Mouse (Mus musculus): ENCODE measurements around the gene 1700030K09Rik.

Gene 1700030K09Rik

DNA sequence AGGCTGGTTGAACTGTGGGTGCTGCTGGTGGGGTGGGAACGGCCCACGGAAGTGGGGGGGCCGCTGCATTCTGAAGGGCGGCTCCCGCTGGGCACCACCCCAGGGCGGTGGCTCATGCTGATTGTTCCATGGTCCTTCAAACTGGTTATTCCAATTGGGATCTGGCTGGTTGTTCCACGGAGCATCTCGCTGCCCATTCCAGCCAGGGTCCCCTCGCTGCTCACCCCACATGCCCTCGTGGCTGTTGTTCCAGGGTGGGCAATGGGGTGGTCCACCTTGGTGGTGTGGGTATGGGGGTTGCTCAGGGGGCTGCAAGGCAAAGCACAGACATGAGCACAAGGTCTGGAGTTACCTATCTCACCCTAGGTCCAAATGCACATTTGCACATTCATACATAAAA, 20.5 kb downstream of the 1700030K09Rik start:
- no peak for DNase-seq

GRCm38 (mm10) chr8:72469243-72469642, 25.6 kb downstream of the 1700030K09Rik start:
- DNase-seq: no peak

GRCm38 (mm10) chr8:72469984-72470383, 26.3 kb downstream of the 1700030K09Rik start:
- DNase-seq: no peak

- no peak for DNase-seq
Observed at GRCm38 (mm10) chr8:72470684-72471083, 27.0 kb downstream of the 1700030K09Rik start.

DNA sequence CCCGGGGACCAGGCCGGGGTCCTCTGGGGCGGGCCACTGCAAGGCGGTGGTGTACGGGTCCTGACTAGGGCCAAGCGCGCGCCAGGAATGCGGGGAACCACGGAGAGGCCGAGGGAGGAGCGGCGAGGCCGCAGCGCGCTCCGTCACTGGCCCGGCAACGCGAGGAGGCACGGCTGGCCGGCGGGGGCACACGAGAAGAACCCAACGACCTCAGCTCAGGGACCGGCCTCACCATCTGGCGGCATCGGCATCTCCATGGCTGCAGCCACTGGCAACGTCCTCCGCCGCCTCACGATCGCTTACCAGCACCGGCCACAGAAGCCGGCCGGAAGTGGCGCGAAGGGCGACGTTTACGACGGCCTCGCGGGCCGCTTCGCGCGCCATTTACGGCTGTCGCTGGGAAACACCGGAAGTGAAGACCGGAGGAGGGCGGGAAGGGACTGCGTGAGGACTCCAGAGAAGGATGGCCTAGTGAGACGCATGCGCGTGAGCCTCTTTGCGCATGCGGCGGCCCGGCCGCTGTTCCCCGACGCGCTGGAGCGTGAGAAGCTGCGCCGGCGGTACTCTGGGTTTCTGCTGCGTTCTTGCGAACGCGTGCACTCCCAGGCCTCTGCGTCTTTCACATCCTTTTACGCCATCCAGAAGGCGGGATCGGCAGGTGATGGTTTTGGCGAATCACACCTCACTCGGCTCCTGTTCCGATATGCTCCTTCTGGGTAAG, 31.3 kb downstream of the 1700030K09Rik start, which contains the start of gene Cherp:
Gene Cherp, minus strand, starts transcription at position 401 of the 721 bp plus-strand sequence.
- peak; percentile 96 for DNase-seq

DNA sequence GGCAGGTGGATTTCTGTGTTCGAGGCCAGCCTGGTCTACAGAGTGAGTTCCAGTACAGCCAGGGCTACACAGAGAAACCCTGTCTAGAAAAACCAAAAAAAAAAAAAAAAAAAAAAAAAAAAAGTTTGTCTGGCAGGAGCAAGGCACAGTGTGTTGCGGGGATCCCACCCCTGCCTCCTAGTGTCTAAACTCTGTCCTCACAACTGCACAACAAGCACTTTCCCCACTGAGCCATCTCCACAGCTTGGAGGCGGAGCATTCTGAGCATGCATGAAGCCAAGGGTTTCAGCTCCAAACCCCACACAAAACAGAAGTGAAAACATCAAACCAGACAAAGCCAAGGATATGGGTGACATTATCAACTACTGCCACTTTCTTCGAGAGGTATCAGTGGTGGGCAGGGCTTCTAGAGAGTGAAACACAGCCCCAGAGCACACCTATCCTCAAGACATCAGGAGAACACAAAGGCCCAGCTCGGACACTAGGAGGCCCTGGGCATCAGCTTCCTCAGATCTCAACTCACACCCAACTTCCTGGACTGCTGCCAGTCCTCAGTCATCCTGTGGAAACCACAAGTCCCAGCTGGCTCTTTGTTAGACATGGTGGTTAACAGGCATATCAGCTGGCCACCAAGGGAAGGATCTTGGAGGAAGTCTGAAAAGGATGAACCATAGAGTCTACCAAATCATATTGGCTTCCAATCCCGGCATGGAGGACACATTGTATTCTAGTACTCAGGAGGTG, 41.9 kb downstream of the 1700030K09Rik start:
- DNase-seq: peak; percentile 32

GRCm38 (mm10) chr8:72487014-72487413, 43.3 kb downstream of the 1700030K09Rik start:
- no peak for DNase-seq

GRCm38 (mm10) chr8:72491017-72491416, 47.3 kb downstream of the 1700030K09Rik start:
- DNase-seq: no peak

DNA sequence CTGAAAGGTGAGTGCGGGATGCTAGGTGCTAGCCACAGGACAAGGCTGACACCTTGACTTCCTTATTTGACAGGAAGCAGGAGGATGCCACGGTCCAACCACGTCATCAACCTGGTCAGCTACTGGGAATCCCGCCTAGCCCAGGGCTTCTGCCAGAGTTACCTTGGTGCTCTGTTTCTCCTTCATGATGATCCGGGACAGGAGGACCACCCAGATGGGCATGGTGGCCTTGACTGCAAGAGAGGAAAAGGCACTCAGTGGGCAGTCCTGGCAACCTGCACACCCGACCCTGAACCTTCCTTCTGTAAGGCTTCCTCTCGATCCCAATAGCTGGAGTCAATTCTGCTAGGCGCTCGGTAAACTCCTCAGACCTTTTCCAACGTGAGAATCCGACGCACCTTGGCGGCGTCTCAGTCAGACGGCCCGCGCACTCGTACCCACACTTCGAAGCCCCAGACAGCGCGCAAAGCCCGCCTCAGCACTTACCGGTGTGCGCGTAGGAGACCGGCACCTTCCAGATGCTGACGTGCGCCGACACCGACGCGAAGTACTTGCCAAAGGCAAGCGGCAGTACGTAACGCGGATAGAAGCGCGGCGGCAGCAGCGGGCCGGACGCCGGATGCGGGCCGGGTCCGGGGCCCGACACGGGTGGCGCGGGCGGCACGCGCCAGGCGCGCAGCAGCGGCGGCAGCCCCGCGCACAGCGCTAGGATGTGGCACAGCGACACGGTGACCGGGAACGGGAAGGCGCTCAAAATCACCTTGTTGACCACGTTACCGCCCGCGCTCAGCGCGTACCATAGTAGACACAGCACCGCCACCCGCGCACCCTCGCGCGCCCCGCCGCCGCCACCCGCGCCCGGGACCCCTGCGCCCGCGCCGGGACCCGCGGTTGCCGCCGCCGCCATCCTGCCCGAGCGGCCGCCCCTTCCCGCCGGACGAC, 48.3 kb downstream of the 1700030K09Rik start, which contains the start of gene Slc35e1:
Gene Slc35e1, minus strand, starts transcription at position 935 of the 942 bp plus-strand sequence.
- peak; percentile 48 for DNase-seq

DNA sequence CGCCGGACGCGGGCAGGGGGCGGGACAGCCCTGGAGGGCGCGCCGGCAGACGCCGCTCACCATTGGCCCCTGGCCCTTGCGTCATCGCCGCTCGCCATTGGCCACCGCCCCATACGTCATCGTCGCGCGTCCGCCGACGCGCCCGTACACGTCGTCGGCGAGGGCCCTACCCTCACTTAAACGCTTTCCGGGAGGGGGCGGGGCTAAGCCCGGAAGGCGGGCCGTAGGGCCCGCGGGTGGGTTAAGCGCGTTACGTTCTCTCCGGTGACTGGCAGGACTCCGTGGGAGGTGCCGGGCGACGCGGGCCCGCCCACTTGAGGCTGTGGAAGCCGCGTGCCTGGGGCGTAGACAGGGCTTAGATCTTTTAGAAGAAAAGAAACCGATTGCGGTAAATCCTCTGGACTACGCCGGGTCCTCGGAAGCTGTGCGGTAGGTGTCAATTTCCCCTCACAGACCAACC, 49.0 kb downstream of the 1700030K09Rik start:
- peak; percentile 100 for DNase-seq

DNA sequence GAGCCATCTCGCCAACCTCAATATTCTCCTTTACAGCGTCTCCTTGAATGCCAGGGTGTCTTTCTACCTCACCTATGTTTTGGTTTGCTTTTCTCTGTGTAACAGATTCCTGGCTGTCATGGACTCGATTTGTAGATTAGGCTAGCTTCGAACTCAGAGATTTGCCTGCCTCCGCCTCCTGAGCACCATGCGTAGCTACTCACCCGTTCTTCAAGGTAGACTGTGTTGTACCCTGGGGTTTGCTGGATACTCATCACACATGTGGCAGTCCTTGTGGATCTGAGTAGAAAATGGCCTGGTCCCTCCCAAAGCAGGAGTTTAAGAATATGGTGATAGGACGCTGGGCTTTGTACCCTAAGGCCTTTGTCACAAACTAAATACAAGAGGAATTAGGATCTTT, 49.7 kb downstream of the 1700030K09Rik start:
- no peak for DNase-seq

GRCm38 (mm10) chr8:72495411-72496111, 51.9 kb downstream of the 1700030K09Rik start:
- no peak for DNase-seq

DNA sequence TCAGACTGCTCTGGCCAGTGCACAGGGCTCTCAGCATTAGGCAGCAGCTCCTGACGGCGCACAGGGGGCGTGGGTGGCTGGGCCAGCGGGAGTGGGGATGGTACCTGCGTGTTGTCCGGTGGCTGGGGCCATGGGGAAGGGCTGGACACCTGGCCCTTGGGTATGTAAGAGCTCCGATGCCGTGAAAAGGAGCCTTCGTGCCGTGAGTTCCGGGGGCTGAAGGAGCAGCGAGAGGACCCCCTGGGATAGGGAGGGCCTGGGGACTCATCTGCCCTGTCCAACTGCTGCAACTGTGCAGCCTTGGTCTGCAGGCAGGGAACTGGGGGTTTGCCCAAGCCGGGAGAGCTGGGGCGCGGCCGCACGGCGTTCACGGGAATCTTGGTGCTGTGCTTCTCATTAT, 52.5 kb downstream of the 1700030K09Rik start:
- no peak for DNase-seq

DNA sequence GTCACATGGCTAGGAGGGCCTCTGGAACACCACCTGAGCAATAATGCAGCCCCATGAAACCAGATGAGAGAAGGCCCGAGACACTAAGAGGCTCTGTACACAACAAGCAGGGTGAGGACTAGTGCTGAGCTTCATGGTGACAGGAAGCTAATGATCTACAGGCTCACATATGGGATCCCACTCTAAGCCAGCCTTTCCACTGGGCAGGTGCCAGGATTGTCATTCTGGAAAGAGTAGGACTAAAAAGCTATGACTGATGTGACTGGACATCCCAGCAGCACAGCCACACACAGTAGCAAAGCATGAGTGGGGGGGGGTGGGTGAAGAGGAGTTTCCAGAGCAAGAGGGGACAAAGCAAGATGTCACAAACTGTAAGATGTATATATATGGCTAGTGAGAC, 54.2 kb downstream of the 1700030K09Rik start:
- no peak for DNase-seq

DNA sequence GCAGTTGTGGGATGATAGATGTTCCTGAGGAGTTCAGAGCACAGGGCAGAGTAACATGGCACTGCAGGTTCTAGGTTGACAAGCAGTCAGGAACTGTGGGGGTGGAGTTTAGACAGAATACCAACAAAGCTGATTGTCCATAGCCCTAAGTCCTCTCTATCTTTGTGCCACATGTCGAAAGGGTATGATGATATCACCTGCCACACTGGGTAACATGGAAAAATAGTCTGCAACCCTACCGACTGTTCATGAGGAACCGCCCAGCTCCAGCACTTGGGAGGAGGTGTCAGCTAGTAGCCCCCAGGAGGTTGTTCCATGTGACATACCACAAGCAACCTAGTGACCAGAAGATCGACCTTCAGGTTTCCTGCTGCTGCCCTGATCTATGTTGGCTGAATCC, 54.8 kb downstream of the 1700030K09Rik start:
- DNase-seq: no peak

GRCm38 (mm10) chr8:72499521-72500284, 56.0 kb downstream of the 1700030K09Rik start:
- DNase-seq: no peak

DNA sequence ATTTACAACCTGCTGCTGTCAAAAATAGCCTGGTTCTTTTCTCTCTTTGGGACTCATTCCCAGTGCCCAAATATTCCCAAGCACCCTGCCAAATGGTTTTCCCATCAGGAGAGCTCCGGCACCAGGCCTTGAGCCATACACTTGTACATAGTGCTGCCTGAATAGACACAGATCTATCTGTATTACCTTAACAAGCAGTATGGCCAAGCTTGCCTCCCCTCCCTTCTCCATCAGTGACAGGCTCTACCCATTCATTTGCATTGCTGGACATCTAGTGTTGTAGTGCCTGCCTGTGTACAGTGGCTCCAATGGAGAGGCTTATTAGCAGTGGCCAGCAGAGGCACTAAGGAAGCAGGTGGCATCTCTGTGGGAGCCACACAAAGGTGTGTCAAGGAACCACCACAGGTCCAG, 56.8 kb downstream of the 1700030K09Rik start:
- no peak for DNase-seq

GRCm38 (mm10) chr8:72504137-72504536, 60.5 kb downstream of the 1700030K09Rik start:
- DNase-seq: no peak

- DNase-seq: no peak
Observed at GRCm38 (mm10) chr8:72504637-72505314, 61.1 kb downstream of the 1700030K09Rik start.

- DNase-seq: no peak
Observed at GRCm38 (mm10) chr8:72507505-72507904, 63.8 kb downstream of the 1700030K09Rik start.

Data from liver (tissue).